ENCODE assay signal across 16 mouse cellular contexts in the genomic region with DNA sequence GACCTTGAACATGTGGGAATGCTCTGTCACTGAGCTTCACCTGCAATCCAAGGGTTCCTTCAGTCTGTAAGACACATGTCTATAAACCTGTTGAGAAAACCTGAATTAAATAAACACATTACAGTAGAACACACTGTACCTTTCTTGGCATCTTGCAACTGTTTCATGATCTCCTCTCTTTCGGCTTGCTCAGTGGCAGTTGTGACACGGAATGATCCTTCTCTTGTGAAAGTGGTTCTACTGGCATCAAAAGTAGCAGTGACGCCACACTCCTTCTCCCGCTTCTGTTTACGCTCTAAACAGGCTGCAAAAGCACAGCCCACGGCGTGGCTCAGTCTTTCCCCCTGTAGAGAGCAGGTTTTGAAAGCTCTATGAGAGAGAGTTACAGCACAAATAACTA. TPM values are rescaled to one million over a fixed set of nuclear protein-coding genes. Genes with fewer than 3 reads are reported as not detected.
"Had no signal": no experiment of that assay in that cellular context is flagged by ENCODE, and none has a peak within 500 bp of the region (broad histone marks: within the 10 kb centered on the region; RNA-seq: fewer than 3 reads in every experiment).

No protein-coding gene starts in this region.

- DNase-seq: gastrocnemius, adult 2 months; gastrocnemius, postnatal 10 days; gastrocnemius, postnatal 25 days; heart, adult 11 months; heart, adult 2 months; heart, postnatal 14 days; heart, postnatal 36 days; kidney, adult 11 months; kidney, adult 2 months; kidney, adult 9 months; kidney, postnatal 14 days; kidney, postnatal 36 days; layer of hippocampus, adult 9-11 months; layer of hippocampus, postnatal 36 days; left cerebral cortex, postnatal 4 days had no signal

RNA-seq across cellular contexts. Expression of a gene that starts 40.2 kb away (rescaled TPM):
- total RNA-seq: hematopoietic stem cell, adult 5-6 weeks had no signal
